Mouse (Mus musculus): ENCODE measurements at regions not wholly inside any gene's neighbourhood (a gene's known extent, or its start where the extent isn't known, plus 50 kb on each side); places are given as distances from the start of the nearest gene placed in this dataset.
A peak's percentile ranks its signal among the peaks of the same experiment; 100 is the strongest.

DNA sequence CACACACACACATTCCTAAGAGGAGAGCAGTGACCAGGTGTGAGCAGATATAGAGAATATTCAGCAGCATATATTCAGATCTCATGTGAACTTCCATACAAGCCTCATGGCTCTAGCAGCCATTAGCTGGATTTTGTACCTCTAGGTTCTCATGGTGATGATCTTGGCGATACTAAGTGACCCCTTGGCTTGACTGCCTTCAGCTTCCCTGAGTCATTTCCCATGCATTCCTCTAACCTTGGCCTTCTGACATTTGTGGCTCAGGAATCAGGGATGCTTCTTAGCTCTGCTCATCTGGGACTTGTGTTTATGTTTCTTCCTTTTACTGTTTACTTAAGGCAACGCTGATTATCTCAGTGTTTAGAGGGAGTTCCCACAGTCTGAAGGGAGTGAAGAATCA lies 100.8 kb upstream of the Cox10 start:
- TF ChIP-seq CTCF (IDR thresholded peaks at IDR 0.05) (no peak), EP300 (IDR thresholded peaks at IDR 0.05) (0 out of 2 replicates have a peak, but pooled peaks have one; percentile 32)
